Mouse (Mus musculus) layer of hippocampus, adult 2 months (tissue): ENCODE measurements around the gene Gm5891. TPM values are rescaled to one million over a fixed set of nuclear protein-coding genes. Genes with fewer than 3 reads are reported as not detected.
"Not testable (repeated sequence)": the region's sequence is repeated elsewhere in the genome, so short reads cannot be mapped to it uniquely, and the experiment has no call there.

Experiments
- DNase-seq, 2 experiments: peaks; one replicate each; pipeline ENCODE4 v3.0.0; 2022; ENCODE audit warnings: low spot score in 2 of 2
- H3K27ac ChIP-seq: fragments of 200-600 bp; 2 replicates; pipeline ENCODE4 v1.8.1; 2022
- H3K4me3 ChIP-seq: fragments of 200-600 bp; 2 replicates; pipeline ENCODE4 v1.8.1; 2022; ENCODE audit warnings: mild to moderate bottlenecking
- long read RNA-seq, 2 experiments: library from polyadenylated mRNA; stranded (forward); transcript quantifications; one replicate each; pipeline ENCODE4 v2.0.0; 2021; ENCODE audit warnings: borderline mapping rate in 2 of 2
- total RNA-seq, 2 experiments: library from RNA; stranded (reverse); gene quantifications; 2 replicates each; pipeline ENCODE4 v1.2.3; 2021

The Gm5891 gene
- total RNA-seq, result not detected
- long read RNA-seq, experiment 1, result 0 reads
- long read RNA-seq, experiment 2, result 0 reads

- not testable (repeated sequence) for H3K27ac ChIP-seq, H3K4me3 ChIP-seq, DNase-seq
Measured at GRCm38 (mm10) chr7:21921191-21921590, at the start of gene Gm5891. TSS of gene Gm5891 (minus strand) at chr7:21921291.

Other genes starting within 250 kb of the Gm5891 start
- gene Gm4175, start 159.8 kb downstream of the Gm5891 start, total RNA-seq, result not detected
- not detected for gene Gm4177, start 124.6 kb downstream of the Gm5891 start, total RNA-seq
- not detected for gene Vmn1r135, start 88.9 kb downstream of the Gm5891 start, total RNA-seq
- gene Gm5725, start 77.0 kb downstream of the Gm5891 start, total RNA-seq, result not detected
- gene Vmn1r137, start 73.3 kb upstream of the Gm5891 start, total RNA-seq, result not detected
- not detected for gene Vmn1r138, start 107.6 kb upstream of the Gm5891 start, total RNA-seq
- gene Gm6176, start 135.0 kb upstream of the Gm5891 start, total RNA-seq, result not detected
- not detected for gene Vmn1r139, start 147.8 kb upstream of the Gm5891 start, total RNA-seq
- not detected for gene Gm16451, start 197.0 kb upstream of the Gm5891 start, total RNA-seq
- not detected for gene Gm10666, start 213.4 kb upstream of the Gm5891 start, total RNA-seq
- not detected for gene Vmn1r142, start 242.7 kb upstream of the Gm5891 start, total RNA-seq